Mouse (Mus musculus) adrenal gland, adult 18-20 months (tissue): ENCODE results near the gene Rtn3. TPM values are rescaled to one million over a fixed set of nuclear protein-coding genes. Genes with fewer than 3 reads are reported as not detected.

Source experiments
- DNase-seq, 2 experiments: peaks; one replicate each; pipeline ENCODE4 v3.0.0; 2021 to 2022; ENCODE audit warnings: low spot score in 2 of 2
- total RNA-seq, 2 experiments: library from RNA; stranded (reverse); gene quantifications; 1 replicate in 1 of 2; 2 replicates in 1 of 2; pipeline ENCODE4 v1.2.3; 2021

Gene Rtn3
- total RNA-seq, 2 experiments from 2014 or later: 137 to 151 TPM

DNA sequence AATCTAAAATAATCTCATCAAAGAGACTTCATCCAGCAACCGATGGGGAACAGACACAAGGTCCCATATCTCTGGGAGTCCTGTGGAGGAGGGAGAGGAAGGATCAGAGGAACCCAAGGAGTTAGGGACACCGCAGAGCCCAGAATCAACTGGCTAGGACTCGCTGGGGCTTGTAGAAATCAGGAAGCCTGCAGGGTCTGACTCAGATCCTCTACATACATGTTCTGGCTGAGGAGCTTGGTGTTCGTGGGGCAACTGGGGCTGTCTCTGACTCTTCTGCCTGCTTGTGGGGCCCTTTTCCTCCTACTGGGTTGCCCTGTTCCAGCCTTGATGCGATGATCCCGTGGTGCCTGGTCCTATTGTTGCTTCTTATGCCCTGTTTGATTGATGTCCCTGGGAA, 8.9 kb upstream of the Rtn3 start:
- DNase-seq: no peak

GRCm38 (mm10) chr19:7487680-7488079, 4.6 kb upstream of the Rtn3 start:
- DNase-seq: no peak

GRCm38 (mm10) chr19:7484076-7484475, 995 bp upstream of the Rtn3 start:
- no peak for DNase-seq

DNA sequence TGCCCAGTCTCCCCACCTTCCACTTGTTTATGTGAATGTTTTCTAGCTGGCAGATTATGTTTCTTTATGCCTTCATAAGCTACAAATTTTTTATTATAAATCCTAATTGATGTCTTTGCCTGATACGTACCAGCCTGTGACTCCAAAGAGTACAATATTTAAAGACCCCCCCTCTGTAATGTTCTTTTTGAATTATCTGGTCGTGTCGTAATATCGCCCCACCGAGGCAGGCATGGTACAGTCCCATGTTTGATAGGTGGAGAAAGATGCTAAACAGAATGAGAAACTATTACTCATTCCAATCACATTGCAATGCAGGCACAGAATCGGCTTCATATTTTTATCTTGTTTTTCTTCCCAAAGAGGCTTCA, 416 bp upstream of the Rtn3 start:
- no peak for DNase-seq

DNA sequence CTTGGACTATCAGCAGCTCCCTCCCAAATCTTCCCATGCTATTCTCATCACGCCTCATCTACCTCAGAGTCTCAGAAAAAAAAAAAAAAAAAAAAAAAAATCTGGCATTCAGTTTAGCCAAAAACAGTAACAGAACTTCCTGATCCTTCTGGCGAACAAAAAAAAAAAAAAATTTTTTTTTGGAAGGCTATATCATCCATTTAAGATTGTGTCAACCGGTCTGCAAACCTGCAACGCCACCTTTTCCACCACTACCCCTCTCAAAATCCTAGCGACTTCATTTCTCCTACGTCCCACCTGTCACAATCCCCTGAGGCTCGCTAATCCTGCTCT, 849 bp downstream of the Rtn3 start:
- no peak for DNase-seq

GRCm38 (mm10) chr19:7481541-7482265, 1.4 kb downstream of the Rtn3 start:
- DNase-seq: no peak

DNA sequence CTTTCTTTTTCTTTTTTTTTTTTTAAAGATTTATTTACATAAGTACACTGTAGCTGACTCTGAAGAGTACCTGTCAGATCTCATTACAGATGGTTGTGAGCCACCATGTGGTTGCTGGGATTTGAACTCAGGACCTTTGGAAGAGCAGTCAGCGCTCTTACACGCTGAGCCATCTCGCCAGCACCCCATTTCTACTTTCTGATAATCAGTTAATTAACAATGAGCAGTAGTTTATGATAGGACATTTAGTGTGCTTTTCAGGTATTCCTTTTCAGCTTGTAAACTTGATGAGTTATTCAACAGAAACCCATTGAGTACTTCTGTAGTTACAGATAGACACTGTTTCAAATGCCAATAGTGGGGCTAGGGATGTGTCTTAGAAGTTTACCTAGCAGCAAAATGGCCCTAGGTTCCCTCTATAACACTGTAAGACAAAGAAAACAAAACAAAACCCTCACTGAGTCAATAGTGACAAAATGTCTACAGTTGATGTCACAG, 3.3 kb downstream of the Rtn3 start:
- no peak for DNase-seq

DNA sequence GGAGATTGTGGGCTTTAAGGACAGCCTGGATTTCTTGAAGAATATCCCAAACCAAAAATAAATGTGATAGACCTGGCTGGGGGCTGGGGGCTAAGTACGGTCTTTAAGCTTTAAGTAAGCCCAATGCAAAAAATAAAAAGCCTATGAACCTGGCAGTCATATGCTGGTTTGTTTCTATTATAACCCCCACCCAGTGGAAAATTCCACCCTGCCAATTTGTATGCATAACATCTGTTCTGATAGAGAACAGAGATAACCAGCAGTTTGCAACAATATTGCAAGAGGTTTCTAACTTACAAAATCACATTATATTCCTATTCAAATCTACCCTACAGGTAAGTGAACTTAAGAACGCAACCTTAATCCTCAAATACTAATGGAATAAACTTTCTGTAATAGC, 12.4 kb downstream of the Rtn3 start:
- no peak for DNase-seq

DNA sequence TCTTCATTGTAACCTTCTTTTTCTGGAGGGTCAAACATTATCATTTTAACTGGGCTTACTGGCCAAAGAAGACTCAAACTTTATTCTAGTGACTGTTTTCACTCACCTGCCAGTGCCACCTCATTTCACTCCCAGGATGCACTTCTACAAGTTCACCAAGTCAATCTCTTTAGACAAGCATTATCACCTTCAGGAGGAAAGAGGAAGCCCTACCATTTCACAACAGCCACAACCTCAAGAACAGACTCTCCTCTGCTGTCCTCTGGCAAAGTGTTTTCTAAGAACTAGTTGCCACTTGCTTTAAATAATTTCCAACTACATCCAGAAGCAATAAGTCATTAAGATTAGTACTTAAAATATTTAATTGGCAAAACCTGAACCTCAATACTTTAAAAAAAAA, 15.2 kb downstream of the Rtn3 start:
- DNase-seq: no peak

- no peak for DNase-seq
These were observed 23.7 kb downstream of the Rtn3 start for GRCm38 (mm10) chr19:7459370-7459769.

DNA sequence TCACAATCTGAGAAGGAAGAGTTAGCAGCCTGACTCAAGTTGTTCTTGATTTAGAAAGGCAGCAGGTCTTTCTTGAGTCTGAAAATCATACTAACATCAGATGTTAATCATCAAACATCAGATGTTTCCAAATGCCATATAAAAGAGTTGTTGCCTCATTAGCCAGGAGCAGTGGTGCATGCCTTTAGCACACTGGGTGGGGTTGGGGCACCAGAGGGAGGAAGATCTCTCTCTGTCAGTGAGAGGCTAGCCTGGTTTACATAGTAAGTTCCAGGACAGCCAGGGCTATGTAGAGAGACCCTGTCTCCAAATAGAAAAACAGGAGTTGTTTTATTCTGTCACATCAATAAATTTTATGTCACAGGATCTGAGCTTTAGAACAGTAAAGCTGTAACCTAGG, 24.2 kb downstream of the Rtn3 start:
- DNase-seq: no peak

DNA sequence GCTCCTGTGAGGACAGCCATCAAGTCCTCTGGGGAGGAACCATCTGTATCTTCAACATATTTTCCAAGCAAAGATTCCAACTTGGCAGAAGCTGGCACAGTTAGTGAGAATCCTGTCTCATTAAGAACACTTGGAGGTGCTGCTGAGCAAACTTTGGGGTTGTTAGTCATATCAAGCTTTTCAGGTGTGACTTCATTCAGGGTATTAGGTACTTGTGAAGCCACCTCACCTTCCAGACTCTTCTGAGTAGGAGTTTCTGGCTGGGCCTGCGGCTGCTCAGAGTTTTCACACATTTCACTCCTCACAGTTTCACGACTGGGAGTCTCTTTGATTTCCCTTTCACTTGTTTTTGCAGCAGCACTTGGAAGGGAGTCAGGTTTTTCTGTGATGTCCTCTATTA, 26.3 kb downstream of the Rtn3 start:
- no peak for DNase-seq

- no peak for DNase-seq
These were observed 37.5 kb downstream of the Rtn3 start for GRCm38 (mm10) chr19:7445596-7445995.

DNA sequence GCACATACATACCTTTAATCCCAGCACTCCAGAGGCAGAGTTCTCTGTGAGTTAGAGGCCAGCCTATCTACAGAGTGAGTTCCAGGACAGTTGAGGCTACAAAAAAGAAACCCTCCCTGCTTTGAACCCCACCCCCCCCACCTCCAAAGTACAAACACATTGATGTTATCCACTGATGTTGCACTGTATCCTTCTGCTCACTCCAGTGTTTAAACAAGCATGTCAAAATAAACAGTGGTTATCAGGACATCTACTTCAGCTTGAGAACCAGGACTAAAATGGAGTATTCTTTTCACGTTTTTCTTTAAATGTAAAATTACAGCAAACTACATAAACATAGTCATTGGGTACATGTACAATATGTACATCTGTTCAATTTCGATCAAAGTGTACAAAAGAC, 38.0 kb downstream of the Rtn3 start:
- no peak for DNase-seq

GRCm38 (mm10) chr19:7441493-7441892, 41.6 kb downstream of the Rtn3 start:
- peak; percentile 42 for DNase-seq

GRCm38 (mm10) chr19:7438295-7438694, 44.8 kb downstream of the Rtn3 start:
- no peak for DNase-seq

- DNase-seq: no peak
These were observed 46.8 kb downstream of the Rtn3 start for GRCm38 (mm10) chr19:7436061-7436970.

- DNase-seq: no peak
These were observed 48.2 kb downstream of the Rtn3 start for GRCm38 (mm10) chr19:7434887-7435286.

DNA sequence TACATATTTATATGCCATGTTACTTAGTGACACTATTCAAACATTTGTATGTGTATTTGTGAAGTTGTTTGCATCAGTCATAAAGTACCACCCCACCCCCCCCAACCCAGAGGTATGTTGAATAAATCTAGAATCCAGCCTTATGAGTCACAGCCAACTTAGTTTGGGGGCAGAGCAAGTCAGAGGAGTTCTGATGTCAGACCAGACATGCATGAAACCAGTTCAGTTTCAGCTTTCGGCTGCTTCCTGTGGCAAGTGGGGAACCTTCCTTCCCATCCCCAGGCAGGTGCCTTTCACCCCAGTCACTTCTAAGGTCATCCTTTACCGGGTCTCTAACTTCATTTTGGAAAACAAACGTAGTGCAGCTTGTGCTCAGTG, 57.7 kb downstream of the Rtn3 start:
- no peak for DNase-seq

DNA sequence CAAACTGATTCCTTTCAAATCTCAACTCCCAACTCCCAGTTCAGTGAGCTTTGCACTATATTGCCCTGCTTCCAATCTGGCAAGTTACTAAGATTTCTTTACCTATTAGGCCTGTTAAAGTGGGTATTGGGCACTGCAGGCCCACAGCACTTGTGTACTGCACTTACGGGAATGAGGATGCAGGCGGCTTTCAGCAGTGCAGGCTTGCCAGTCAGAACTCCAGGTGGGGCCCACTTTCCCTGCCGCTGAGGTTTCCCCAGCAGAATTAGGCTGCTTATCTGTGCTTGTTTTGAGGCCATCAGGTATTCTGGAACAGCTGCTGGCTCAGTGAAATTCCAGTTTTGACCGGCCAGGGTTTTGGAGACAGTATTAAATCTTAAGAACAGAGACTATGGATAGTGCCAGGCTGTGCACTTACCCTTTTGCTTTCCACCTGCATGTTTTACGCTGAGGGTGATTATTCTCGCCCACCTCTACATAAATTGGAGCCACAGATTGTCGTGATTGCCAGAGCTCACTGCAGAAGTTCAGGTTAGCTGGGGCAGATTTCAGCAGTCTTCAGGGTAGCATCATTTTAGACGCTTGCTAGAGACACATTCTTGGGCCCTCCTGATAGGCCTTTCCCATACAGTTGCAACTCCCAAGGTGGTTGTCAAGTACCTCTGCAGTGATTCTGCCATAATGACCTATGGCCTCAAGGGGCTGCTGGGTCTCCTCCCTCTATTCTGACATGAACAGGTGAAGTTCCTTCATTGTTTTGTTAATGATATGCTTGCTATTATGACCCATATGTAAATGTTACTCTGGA, 58.3 kb downstream of the Rtn3 start:
- no peak for DNase-seq

DNA sequence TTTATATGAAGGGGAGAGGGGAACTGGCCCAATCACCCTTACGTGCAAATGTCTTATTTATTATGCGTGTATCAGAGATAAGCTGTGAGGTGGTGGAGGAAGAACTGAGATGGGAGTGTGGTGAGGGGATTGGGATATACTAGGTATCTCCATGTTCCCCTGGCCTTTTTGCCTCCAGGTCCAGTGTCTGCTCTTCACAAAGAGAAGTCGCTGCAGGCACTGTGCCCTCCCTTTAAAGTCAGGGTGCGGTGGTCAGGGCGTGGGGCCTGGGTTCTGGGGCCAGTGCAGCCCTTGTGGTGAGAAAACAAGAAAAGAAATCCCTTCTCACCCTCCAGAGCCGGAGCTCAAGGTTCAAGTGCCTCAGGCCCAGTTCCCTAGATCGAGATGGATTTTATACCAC, 59.0 kb downstream of the Rtn3 start:
- no peak for DNase-seq

- DNase-seq: no peak
These were observed 59.4 kb downstream of the Rtn3 start for GRCm38 (mm10) chr19:7423656-7424030.
